Mouse (Mus musculus) heart, postnatal 4 days (tissue): ENCODE measurements around the gene Adamts4. TPM values are rescaled to one million over a fixed set of nuclear protein-coding genes. Genes with fewer than 3 reads are reported as not detected.
A peak's percentile ranks its signal among the peaks of the same experiment; 100 is the strongest.

ENCODE experiments used
- DNase-seq: peaks from one replicate; pipeline ENCODE4 v3.0.0; 2021
- total RNA-seq, 2 experiments: library from RNA; stranded (reverse); gene quantifications; 2 replicates each; pipeline ENCODE4 v1.2.3; 2021

The Adamts4 gene
- total RNA-seq = 1 to 10 TPM; 8.2 to 8.7 TPM

DNA sequence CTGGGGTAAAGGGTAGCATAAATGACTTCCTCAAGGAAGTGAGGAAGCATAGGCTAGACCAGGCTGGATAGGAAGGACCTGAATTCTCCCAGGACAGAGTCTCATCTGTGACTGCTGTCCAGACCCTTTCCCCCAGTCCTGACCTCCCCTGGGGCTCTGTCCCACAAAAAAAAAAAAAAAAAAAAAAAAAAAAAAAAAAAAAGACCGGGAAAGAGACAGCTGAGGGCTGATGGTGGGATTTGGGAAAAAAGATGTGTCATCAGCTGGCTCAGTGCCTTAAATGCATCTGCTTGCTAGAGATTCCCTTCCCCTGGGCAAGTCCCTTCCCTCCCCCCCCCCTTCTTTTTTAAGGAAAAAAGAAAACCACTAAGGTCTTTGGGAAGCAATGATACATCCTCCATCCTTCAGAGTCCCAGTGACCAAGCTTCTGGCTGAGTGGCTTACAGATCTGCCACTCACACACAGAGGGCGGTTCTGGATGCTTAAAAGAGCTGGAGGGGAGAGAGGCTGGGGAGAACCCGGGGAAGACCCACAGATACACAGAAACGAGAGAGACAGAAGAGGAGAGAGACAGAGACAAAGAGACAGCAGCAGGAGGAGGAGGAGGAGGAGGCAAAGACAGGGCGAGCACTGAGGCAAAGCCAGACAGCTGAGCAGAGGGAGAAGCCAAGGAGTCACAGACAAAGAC is at the start of gene Adamts4:
Gene Adamts4, plus strand, starts transcription at position 509 of the 688 bp plus-strand sequence.
- DNase-seq = peak; percentile 75

DNA sequence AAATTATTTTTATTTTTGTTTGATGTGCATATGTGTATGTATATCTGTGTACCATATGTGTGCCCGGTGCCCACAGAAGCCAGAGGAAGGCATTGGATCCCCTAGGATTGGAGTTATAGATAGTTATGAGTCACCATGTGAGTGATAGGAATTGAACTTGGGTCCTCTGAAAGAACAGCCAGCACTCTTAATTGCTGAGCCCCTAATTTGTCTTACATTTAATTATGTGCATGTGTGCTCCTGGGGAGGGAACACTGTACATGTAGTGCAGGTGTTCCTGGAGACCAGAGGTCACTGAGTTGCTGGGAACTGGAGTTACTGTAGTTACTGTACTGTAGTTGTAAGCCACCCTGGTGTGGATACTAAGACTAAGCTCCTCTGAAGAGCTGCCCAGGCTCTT is 49.5 kb upstream of the Adamts4 start:
- DNase-seq = no peak

DNA sequence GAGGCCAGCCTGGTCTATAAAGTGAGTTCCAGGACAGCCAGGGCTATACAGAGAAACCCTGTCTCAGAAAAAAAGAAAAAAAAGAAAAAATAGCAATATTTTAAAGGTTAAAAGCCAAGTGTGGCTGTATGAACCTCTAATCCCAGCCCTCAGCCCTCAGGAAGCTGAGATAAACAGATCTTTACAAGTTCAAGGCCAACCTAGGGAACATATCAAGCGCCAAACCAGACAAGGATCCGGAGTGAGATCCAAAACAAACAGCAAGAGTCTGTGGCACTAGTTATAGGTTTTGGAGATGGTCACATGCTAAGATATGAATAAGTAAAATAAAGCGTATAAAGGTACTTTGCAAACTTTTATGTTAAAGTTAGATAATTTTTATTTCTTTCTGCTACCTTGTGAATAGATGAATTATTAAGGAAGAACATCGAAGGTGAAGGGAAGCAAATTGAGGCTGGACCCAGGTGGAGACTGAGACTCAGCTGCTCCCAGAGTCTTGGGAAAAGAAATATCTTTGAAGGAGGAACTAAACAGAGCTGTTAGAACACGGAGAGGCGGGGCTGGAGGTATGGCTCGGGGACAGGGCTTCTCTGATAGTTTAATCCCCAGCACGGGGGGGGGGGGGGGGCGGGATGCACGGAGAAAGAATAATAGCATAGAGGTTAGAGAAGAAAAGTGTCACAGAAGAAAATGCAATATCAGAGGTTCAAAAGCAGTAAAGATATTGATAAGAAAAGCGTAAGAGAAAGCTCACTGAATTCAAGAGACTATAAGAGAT is 46.6 kb upstream of the Adamts4 start:
- DNase-seq = no peak

DNA sequence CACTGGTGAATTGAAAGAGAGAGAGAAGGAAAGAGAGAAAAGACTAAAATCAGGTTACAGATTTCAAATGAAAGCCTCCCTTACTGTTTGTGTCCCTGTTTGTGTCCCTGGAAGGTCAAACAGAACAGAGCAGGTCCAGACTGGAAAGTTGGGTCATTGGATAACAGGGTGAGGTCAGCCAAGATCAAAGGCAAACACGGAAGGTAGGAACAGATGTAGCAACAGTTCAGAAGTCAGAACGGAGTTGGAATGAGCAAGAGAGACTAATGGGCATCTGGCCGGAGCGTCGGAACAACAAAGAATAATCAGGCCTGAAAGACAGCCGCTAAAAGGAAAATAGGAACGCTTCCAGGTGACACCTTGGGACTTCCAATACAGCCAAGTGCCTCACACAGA is 46.0 kb upstream of the Adamts4 start:
- no peak for DNase-seq

DNA sequence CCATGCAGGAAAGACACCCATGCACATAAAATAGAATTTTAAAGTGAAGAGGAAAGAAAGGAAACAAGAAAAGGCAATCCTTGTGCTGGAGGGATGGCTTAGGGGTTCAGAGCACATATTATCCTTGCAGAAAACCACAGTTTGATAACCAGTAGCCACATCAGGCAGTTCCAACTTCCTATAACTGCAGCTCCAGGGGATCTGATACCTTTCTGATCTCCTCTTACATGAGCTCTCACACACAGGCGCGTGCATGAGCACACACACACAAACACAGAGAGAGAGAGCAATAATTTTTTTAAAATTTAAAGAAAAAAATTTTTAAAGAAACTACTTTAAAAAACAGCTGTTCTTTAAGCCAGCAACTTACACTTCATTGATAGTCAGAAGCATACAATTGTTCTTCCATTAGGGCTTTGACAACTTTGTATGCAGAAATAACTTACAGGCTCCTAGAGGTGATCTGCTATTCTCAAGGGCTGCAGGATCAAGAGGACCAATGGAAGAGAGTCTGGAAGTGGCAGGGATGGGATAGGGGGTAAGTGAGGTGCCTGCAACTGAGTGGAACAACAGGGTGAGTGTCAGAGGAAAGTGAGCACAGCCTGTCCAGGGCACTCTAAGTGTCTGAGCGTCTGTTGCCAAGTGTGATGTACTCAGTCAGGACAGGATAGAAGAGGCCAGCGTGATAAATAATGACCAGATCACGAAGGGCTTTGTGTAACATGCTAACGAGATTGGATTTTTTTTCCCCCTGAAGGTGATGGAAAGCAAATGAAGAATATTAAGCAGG is 44.3 kb upstream of the Adamts4 start:
- DNase-seq = no peak

DNA sequence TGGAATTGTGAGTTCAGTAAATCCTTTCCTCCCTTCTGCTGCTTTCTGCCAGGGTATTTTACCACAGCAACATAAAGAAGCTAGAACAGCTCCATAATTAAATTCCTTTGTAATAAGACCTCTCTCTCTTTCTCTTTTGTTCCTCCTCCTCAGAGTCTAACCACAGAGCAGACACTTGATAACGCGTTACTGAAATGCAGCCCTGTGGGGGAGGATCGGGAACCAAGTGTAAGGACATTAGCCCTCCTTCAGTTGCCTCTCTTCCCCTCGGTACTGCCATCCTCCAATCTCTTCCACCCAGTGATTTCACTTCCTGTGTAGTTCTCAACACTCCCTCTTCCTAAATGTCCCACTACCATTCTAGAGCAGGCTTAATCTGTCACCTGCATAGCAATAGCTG is 40.8 kb upstream of the Adamts4 start:
- no peak for DNase-seq

DNA sequence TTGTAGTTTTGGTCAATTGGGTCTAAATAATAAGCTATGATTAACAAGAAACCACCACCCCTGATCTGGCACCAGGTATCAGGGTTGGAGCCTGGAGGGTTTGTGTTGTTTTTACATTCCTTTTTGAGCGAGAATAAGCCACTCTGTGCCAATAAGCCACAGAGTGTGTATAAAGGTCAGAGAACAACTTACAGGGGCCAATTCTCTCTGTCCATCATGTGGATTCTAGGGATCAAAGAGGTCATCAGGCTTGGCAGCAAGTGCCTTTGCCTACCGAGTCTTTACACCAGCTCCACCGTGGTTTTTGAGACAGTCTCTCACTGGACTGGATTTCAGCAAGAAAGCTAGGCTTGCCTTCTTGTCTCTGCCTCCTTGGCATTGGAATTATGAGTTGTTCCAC is 37.4 kb upstream of the Adamts4 start:
- no peak for DNase-seq

DNA sequence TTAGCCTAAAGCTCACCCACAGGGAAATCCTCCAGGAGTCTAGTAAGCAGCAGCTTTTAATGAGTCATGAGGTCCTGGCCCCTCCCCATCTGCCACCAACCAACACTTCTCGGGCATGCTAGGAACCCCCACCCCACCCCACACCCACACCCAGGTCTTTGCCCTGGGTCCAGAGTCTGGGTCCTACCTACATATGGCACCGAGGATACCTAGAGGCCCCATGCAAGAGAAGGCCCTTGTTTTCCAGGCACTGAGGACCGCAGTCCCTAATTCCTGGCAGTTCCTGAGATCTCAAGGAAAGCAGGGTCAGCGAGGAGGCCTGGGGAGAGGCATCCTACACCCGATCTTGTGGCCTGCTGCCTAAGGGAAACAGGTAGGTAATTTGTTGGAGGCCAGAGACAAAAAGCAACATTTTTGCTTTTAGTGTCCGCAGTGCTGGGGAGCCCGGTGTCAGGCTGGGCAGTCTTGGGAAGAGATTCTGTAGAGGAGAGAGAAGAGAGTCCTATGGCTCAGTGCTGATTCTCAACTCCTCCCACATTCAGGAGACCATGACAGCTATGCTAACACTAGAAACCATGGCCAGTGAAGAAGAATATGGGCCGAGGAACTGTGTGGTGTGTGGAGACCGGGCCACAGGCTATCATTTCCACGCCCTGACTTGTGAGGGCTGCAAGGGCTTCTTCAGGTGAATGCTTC is 36.3 kb upstream of the Adamts4 start, which contains the start of gene Nr1i3:
Gene Nr1i3, plus strand, starts transcription at position 170 of the 696 bp plus-strand sequence.
- no peak for DNase-seq

DNA sequence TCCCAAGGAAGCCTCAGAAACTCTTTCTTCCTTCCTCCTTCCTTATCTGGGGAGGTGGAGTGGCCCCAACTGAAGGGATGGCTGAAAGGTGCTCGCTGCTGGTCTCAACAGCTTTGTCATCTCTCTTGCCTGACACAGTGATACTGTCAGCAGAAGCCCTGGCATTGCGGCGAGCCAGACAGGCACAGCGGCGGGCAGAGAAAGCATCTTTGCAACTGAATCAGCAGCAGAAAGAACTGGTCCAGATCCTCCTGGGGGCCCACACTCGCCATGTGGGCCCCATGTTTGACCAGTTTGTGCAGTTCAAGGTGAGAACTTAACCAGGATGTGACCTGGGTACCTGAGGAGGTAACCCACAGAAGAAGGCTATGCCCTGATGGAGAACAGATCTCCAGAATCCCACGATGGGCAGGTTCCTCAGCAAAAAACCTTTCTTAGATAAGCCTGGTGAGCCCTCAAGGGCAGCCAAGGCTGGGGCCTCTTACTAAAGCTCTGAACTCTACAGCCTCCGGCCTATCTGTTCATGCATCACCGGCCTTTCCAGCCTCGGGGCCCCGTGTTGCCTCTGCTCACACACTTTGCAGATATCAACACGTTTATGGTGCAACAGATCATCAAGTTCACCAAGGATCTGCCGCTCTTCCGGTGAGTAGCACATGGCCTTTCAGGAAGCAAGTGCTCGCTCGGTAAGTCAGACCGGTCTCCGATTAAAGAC is 33.8 kb upstream of the Adamts4 start:
- DNase-seq = no peak

DNA sequence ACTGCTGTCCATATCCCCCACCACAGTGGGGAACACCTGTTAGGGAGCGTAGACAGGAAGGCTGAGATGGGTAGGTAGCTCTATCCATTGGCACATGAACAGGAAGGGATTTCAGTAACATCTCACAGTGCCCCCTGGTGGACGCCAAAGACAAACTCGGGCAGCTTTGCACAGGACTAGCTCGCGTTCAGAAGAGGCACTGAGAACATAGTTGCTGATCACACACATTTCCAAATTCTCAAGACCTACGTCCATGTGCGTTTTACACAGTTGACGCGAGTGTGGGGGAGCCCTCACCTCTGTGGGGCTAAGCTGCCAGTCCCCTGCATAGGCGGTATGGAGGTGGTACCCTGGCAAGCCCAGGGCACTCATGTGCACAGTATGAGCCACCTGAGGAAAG is 29.4 kb upstream of the Adamts4 start:
- peak; percentile 92 for DNase-seq

DNA sequence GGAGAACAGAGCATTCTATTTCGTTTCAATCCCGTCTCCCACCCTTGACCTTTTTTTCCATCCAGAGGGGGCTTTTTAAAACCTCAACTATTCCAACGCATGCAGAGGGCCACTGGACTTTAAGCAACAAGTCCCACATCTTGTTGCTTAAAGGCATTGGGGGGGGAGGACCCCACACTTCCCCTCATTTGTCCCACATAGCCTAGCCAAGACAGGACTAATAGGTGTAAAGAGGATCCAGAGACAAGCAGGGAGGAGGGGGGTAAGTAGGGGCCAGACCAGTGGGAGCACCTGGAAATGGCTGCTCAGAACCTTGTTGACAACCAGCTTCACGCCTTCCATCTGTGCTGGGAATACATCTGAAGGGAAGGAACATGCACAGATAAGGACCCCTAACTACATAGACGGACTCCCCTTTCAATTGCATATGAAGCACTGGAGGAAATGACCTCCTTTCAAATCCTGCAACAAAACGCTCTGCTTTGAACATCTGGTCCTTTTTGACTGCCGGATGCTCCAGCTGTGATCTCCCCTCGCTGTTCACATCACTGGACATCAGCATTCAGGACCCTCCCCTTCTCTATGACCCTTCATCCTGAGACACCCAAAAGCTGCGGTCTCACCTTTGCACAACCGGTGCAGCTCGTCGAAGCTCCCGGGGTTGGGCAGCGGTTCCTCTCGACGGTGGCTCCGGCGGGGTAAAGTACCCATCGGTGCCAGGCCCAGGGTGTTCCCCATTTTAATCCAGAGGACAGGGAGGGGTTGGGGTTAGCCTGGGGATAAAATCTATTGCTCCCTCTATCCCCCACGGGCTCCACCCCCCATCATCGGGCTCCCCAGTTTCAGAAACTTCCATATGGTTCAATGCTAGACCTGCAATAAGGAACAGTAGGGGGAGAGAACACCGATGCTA is 28.7 kb upstream of the Adamts4 start:
- DNase-seq = peak; percentile 36

DNA sequence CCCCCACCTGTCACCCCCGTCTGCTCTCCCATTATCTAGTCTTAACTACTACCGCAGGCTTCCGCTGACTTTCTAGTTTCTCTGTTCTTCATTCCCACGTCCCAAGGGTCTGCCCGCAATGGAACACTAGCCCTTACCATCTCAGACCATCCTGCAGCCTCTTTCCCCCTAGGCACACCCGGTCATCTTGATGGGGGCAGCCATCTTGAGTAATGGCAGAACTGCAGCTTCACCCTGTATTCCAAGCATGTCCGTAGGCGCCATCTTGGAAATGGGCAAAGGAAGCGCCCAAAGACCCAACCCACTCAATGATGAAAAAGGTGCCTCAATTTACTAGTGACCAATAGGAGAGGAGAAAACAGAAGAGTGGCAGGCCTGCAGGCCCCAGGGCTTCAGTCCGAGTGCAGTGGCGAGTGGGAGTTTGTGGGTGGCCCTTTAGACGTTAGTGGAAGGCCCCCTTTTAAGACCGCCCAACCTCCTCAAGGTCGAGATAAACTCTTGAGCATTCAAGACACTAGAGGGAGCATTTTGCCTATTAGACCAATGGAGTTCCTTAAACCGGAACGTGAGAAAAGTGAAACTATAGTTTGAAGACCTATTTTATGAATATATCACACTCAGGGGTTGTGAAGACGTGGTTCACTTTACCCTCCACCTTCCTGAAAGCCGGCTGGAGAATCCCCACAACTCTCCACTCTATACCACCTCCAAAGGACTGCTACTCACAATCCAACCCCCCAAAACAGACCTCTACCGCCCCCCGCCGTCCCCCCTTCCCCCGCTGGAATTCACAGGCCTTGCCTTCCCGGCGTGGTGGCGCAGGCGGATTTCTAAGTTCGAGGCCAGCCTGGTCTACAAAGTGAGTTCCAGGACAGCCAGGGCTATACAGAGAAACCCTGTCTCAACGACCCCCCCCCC is 27.7 kb upstream of the Adamts4 start, which contains the start of gene Tomm40l:
Gene Tomm40l, minus strand, starts transcription at position 277 of the 918 bp plus-strand sequence.
- peak; percentile 92 for DNase-seq

DNA sequence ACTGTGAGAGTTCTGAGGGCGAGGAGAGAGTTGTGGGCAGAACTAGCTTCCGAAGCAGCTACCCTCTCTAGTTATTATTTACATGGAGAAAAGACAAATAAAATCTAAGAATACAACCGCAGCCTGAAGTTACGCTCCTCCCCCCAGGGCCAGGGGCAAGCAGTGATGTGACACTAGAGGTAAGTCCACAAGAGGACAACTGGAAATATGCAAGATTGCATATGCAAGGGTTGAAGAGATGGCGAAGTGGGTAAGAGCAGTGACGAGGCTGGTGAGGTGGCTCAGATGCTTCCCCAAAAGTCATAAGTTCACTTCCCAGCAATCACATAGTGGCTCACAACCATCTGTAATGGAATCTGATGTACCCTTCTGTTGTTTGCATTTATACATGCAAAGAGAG is 27.1 kb upstream of the Adamts4 start:
- no peak for DNase-seq

DNA sequence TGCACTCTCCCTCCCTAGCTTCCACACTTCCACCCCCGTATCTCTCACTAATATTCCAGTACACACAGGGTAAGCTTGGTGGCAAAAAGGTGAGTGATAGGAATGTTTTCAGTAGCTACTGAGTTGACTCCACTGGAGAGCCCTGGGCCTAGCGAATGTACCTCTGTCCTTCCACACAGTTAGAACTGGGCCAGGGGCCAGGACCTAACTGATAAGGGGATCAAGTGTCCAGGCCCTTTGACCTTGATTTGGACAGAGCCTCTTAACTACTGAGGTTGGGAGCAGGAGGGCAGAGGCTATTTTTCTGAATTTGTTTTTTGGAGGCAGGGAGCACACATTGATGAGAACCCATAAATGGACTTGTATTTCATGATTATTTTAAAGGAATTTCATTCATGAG is 26.4 kb upstream of the Adamts4 start:
- no peak for DNase-seq

DNA sequence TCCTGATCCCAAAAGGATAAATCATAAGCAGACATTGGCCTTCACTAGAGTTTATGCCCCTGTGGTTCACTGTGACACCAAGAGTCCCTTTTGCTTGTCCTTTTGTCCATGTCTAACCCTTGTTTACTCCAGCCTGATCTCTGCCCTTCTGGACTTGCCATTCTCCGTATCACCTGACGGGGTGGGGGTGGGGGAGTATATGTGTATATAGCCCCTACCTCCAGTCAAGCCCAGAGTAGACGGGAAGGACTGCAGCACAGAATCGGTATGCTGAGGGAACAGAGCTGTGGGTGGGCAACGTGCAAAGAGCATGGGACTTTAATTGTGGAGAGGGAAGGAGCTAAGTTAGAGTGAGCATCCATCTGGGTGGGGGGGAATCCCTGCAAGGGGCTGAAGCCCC is 25.4 kb upstream of the Adamts4 start, which contains the start of gene Apoa2:
Gene Apoa2, plus strand, starts transcription at position 198 of the 400 bp plus-strand sequence.
- no peak for DNase-seq

DNA sequence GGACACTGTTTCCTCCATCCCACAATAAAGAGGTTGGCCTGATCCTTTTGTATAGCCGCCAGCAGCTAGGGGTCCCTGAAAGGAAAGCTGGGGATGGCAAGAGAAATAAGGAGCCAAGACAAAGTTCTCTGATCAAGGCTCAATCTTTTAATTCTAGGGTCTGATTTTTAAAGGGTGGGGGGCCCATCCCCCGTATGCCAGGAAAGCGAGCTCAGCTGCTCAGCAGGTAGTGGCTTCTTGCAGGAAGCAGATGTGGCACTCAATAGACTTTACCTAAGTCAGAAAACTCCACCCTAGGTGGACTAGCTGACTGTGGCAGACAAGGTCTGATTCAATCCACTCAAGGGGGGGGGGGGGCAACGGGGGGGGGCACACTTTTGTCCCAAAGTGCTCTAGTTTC is 23.4 kb upstream of the Adamts4 start:
- no peak for DNase-seq

DNA sequence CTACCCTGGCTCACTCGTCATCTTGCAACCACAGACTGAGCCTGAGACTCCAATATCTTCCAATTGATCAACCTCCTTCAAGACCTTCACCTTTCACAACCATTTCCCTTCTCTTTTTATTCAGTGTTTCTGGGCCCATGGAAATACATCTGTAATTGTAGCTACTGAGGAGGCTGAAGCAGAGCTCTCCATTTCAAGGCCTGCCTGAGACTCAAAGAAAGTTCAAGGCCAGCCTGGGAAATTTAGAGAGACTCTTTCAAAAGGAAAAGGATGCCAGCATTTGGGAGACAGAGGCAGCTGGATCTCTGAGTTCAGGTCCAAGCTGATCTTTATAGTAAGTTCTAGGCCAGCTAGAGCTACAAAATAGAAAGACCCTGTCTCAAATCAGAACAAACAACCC is 22.3 kb upstream of the Adamts4 start:
- no peak for DNase-seq

DNA sequence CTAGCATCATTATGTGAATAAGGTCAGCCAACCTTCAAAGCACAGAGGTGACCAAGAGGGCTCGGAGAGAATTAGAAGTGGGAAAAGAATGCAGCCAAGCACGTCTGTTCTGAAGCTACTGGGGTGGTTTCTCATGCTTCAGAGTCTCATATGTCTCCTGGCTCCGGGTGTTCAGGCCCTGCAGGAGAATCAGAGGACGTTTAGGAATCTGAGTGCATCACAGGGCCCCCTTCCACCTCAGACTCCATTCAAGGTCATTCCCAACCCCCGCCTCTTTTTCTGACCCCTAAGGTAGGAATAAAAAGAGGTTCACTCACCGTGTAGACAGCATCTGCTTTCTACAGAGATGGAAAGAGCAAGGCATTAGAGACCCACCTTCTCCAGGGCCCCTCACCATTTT is 20.5 kb upstream of the Adamts4 start:
- no peak for DNase-seq

DNA sequence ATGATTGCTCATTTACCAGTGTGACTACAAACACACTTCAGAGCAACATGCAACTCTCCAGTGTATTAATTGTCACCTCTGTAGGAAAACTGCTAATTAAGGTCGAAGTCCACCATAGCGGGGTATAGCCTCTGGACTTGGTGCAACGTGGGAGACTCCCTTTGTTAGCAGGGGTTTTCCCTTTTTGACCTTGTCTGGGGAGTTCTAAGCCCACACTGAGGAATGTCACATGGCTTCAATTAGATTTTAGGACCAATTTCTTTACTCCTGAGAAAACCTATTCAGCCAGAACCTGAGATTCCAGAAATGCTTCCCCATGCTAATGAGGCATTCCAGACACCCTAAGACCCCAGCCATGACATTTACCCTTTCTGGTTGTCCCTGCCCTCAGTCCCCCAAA is 20.0 kb upstream of the Adamts4 start:
- no peak for DNase-seq
